Mouse (Mus musculus) cerebellum, adult 2 months (tissue): ENCODE results near the gene Gpr1.

Source experiments
- CTCF ChIP-seq: fragments of 200-500 bp; IDR thresholded peaks from 2 replicates; pipeline ENCODE4 v1.5.1; 2011; ENCODE audit warnings: low read depth, mild to moderate bottlenecking, control low read depth, low read length, moderate library complexity, borderline replicate concordance; ENCODE audit not compliant: insufficient read depth
- POLR2A ChIP-seq: fragments of 200-500 bp; IDR thresholded peaks from 2 replicates; pipeline ENCODE4 v1.6.1; 2011; ENCODE audit warnings: low read length, control low read depth, borderline replicate concordance; ENCODE audit not compliant: insufficient read depth

GRCm38 (mm10) chr1:63209861-63210529, 4.3 kb downstream of the Gpr1 start:
- TF ChIP-seq CTCF, result no peak
- TF ChIP-seq POLR2A, result no peak
